Mouse (Mus musculus): ENCODE data around the gene Wfdc1. TPM values are rescaled to one million over a fixed set of nuclear protein-coding genes. Genes with fewer than 3 reads are reported as not detected.

The Wfdc1 gene
- polyA plus RNA-seq, 1 experiment from 2014 or later, result 0.24 TPM

GRCm38 (mm10) chr8:119669284-119669683, 3.1 kb downstream of the Wfdc1 start:
- Histone ChIP-seq H3K4me3 (no peak overlapping the region), H3K9me3 (no peaks in the 10 kb centered on the region), H3K4me2 (replicated peaks) (no peak overlapping the region), H3K4me1 (peaks cover 14% of the 10 kb centered on the region), H3K9ac (no peak overlapping the region), H3K36me3 (no peaks in the 10 kb centered on the region), H3K27ac (no peak overlapping the region), H3K27me3 (peaks cover 19% of the 10 kb centered on the region)
- ATAC-seq (ENCODE audit: low FRiP score, low read depth), result no peak
- WGBS, result 51% methylated on average over 12 of the region's 12 CpGs

DNA sequence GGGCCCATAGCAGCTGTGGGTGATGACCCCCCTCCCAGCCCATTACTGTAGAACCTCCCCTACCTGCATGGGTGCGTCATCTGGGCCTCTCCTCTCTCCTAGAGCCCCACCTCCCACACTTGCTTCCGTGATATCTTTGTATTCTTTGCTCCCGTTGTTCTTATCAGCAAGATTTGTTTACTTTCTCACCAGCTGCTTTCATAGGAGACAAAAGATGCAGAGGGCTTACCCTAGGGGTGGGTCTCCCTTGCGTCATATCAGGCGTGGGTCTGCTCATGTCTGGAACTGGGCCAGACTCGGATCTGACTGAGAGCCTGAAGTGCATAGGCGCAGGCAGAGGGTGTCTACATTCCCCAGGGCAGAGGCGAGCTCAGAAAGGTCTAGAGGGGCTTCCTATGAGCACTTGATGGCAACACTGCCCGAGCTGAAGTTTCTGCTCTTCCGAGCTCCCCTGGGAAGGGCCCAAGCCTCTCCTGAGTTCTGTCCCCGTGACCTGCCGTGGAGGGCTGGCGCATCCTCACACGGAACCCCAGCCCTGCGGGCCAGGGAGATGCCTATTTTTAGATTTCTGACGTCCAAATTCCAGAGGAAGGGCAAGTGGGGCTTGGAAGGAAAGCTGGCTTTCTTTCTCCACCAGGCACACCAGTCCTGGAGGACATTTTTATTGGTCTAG, 4.4 kb downstream of the Wfdc1 start:
- Histone ChIP-seq H3K9me3 (no peaks in the 10 kb centered on the region), H3K27ac (no peak overlapping the region), H3K27me3 (peaks cover 19% of the 10 kb centered on the region), H3K4me3 (no peak overlapping the region), H3K4me2 (replicated peaks) (no peak overlapping the region), H3K36me3 (no peaks in the 10 kb centered on the region), H3K4me1 (peaks cover 14% of the 10 kb centered on the region), H3K9ac (no peak overlapping the region)
- 63% methylated on average over 16 of the region's 16 CpGs for WGBS
- ATAC-seq (ENCODE audit: low FRiP score, low read depth), result no peak

- Histone ChIP-seq H3K4me3 (no peak overlapping the region), H3K9me3 (no peaks in the 10 kb centered on the region), H3K36me3 (no peaks in the 10 kb centered on the region), H3K9ac (no peak overlapping the region), H3K4me2 (replicated peaks) (no peak overlapping the region), H3K27me3 (no peaks in the 10 kb centered on the region), H3K27ac (no peak overlapping the region), H3K4me1 (peaks cover 14% of the 10 kb centered on the region)
- ATAC-seq (ENCODE audit: low FRiP score, low read depth), result no peak
- 87% methylated on average over 11 of the region's 11 CpGs for WGBS
These were observed 7.9 kb downstream of the Wfdc1 start for GRCm38 (mm10) chr8:119673976-119674555.

DNA sequence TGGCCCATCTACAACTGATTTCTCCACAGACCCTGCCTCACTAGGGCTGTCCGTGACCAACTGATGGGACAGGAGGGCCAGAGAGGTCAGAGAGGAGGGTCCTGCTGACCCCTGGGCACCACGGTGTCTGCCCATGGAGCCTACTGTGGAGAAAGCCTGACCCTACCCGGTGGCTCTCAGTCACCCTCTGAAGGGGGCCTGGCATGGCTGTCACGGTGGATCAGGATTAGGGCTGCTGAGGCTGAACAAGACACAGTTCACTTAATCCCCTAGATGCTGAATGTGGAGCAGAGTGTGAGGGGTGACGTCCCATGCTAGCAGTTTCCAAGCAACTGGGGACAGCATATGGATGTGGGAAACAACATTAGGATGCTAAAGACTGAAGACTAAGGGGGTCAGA, 9.3 kb downstream of the Wfdc1 start:
- WGBS, result 81% methylated on average over 5 of the region's 5 CpGs
- H3K4me3 ChIP-seq, result no peak overlapping the region
- no peak overlapping the region for H3K27ac ChIP-seq
- no peak overlapping the region for H3K9ac ChIP-seq
- H3K36me3 ChIP-seq, result no peaks in the 10 kb centered on the region
- H3K4me1 ChIP-seq, result peaks cover 14% of the 10 kb centered on the region
- ATAC-seq (ENCODE audit: low FRiP score, low read depth), result no peak
- H3K9me3 ChIP-seq, result no peaks in the 10 kb centered on the region
- H3K27me3 ChIP-seq, result no peaks in the 10 kb centered on the region
- no peak overlapping the region for H3K4me2 ChIP-seq (replicated peaks)

GRCm38 (mm10) chr8:119676389-119676788, 10.2 kb downstream of the Wfdc1 start:
- no peaks in the 10 kb centered on the region for H3K9me3 ChIP-seq
- H3K27me3 ChIP-seq, result no peaks in the 10 kb centered on the region
- H3K9ac ChIP-seq, result no peak overlapping the region
- ATAC-seq (ENCODE audit: low FRiP score, low read depth), result no peak
- 0 out of 2 replicates have a peak, but pooled peaks cover 8% of the 10 kb centered on the region for H3K4me1 ChIP-seq
- no peak overlapping the region for H3K27ac ChIP-seq
- WGBS, result 20% methylated on average over 8 of the region's 8 CpGs
- no peaks in the 10 kb centered on the region for H3K36me3 ChIP-seq
- H3K4me3 ChIP-seq, result no peak overlapping the region
- no peak overlapping the region for H3K4me2 ChIP-seq (replicated peaks)

DNA sequence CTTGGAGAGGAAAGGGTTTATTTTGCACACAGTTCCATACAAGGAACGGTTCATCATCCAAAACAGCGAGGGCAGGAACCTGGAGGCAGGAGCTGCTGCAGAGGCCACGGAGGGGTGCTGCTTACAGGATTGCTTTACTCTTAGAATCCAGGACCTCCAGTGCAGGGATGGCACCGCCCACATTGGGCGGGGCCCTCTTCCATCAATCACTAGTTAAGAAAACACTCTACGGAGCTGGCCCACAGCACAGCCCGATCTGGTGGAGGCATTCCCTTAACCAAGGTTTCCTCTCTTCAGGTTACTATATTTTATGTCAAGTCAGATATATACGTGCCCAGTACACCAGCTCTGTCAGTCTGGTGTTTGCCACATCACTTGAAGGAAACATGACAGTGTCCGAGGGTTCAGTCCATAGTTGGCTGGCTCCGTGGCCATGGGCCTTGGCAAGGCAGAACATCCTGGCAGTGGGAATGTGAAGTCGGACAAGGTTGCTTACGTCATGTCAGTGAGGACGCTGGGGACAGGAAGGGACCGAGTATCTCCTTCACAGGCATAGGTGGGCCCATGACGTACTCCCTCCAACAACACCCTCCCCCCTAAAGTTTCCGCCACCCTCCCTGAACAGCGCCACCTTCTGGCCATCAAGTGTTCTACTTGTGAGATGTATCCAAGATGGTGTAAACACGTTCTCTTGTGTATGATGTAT, 12.1 kb downstream of the Wfdc1 start:
- H3K9ac ChIP-seq, result no peak overlapping the region
- ATAC-seq (ENCODE audit: low FRiP score, low read depth), result peak; percentile 45; the same call in 1 of the 2 replicates
- no peak overlapping the region for H3K27ac ChIP-seq
- peak overlapping the region; percentile 19 for H3K4me3 ChIP-seq
- 0 out of 2 replicates have a peak, but pooled peaks cover 8% of the 10 kb centered on the region for H3K4me1 ChIP-seq
- 9% methylated on average over 18 of the region's 18 CpGs for WGBS
- H3K27me3 ChIP-seq, result 0 out of 2 replicates have a peak, but pooled peaks cover 2% of the 10 kb centered on the region
- no peaks in the 10 kb centered on the region for H3K36me3 ChIP-seq
- no peaks in the 10 kb centered on the region for H3K9me3 ChIP-seq
- H3K4me2 ChIP-seq (replicated peaks), result peak overlapping the region; percentile 51

DNA sequence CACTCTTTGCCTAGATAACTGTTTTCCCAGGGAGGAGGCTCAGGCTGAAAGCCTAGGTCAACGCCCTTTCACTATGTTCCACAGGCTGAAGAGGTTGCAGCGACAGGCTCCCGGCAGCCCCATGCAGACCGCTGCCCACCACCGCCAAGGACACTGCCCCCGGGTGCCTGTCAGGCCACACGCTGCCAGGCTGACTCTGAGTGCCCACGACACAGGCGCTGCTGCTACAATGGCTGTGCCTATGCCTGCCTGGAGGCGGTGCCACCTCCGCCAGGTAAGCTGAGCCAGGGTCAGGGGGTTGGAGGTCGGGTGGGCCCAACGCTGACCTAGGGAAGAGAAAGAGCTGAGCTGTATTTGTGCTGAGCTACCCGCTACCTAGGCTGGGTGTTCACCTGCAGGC, 13.0 kb downstream of the Wfdc1 start:
- H3K4me1 ChIP-seq, result 0 out of 2 replicates have a peak, but pooled peaks cover 8% of the 10 kb centered on the region
- no peaks in the 10 kb centered on the region for H3K9me3 ChIP-seq
- H3K36me3 ChIP-seq, result no peaks in the 10 kb centered on the region
- H3K4me2 ChIP-seq (replicated peaks), result no peak overlapping the region
- 70% methylated on average over 14 of the region's 14 CpGs for WGBS
- H3K9ac ChIP-seq, result no peak overlapping the region
- ATAC-seq (ENCODE audit: low FRiP score, low read depth), result no peak
- H3K4me3 ChIP-seq, result no peak overlapping the region
- H3K27me3 ChIP-seq, result 0 out of 2 replicates have a peak, but pooled peaks cover 2% of the 10 kb centered on the region
- H3K27ac ChIP-seq, result no peak overlapping the region

GRCm38 (mm10) chr8:119690602-119691001, 24.4 kb downstream of the Wfdc1 start:
- no peak for ATAC-seq (ENCODE audit: low FRiP score, low read depth)
- H3K27ac ChIP-seq, result no peak overlapping the region

GRCm38 (mm10) chr8:119691989-119692388, 25.8 kb downstream of the Wfdc1 start:
- no peak overlapping the region for H3K4me3 ChIP-seq
- no peak for ATAC-seq (ENCODE audit: low FRiP score, low read depth)
- no peaks in the 10 kb centered on the region for H3K36me3 ChIP-seq
- no peak overlapping the region for H3K4me2 ChIP-seq (replicated peaks)
- 80% methylated on average over 4 of the region's 4 CpGs for WGBS
- peaks cover 8% of the 10 kb centered on the region; the same call in 1 of the 2 replicates for H3K27me3 ChIP-seq
- no peaks in the 10 kb centered on the region for H3K9me3 ChIP-seq
- H3K4me1 ChIP-seq, result peaks cover 4% of the 10 kb centered on the region
- no peak overlapping the region for H3K9ac ChIP-seq
- H3K27ac ChIP-seq, result no peak overlapping the region

More at GRCm38 (mm10) chr8:119690602-119691001, 24.4 kb downstream of the Wfdc1 start:
- Histone ChIP-seq H3K9me3 (no peaks in the 10 kb centered on the region), H3K4me3 (no peak overlapping the region), H3K36me3 (no peaks in the 10 kb centered on the region), H3K9ac (no peak overlapping the region), H3K4me1 (no peaks in the 10 kb centered on the region), H3K4me2 (replicated peaks) (no peak overlapping the region), H3K27me3 (peaks cover 8% of the 10 kb centered on the region; the same call in 1 of the 2 replicates)
- 60% methylated on average over 6 of the region's 6 CpGs for WGBS

DNA sequence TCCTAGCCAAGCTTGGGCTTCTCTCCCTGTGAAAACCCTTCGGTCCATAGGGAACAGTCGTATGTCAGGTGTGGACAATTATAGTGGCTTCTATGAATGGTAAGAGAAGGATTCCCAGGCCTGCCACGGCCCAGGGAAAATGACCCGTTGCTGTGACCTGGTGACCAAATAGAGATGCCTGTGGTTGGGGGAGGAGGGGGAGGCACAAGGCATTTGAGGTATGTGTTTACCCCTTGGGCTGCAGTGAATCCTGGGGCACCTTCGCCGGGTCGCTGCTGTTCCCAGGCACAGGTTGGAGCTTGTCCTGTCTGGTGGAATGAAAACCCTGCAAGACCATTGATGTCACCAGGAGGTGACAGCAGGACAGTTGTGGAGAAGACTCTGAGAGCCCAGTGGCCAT, 28.5 kb downstream of the Wfdc1 start:
- Histone ChIP-seq H3K27me3 (peaks cover 35% of the 10 kb centered on the region), H3K9ac (no peak overlapping the region), H3K4me2 (replicated peaks) (no peak overlapping the region), H3K27ac (no peak overlapping the region), H3K4me1 (peaks cover 23% of the 10 kb centered on the region), H3K9me3 (no peaks in the 10 kb centered on the region), H3K4me3 (no peak overlapping the region), H3K36me3 (no peaks in the 10 kb centered on the region)
- 74% methylated on average over 7 of the region's 7 CpGs for WGBS
- ATAC-seq (ENCODE audit: low FRiP score, low read depth), result no peak

- H3K4me3 ChIP-seq, result no peak overlapping the region
- no peak overlapping the region for H3K4me2 ChIP-seq (replicated peaks)
- H3K27ac ChIP-seq, result no peak overlapping the region
- H3K9ac ChIP-seq, result no peak overlapping the region
- peaks cover 27% of the 10 kb centered on the region for H3K4me1 ChIP-seq
- peaks cover 59% of the 10 kb centered on the region for H3K27me3 ChIP-seq
- no peak for ATAC-seq (ENCODE audit: low FRiP score, low read depth)
- no peaks in the 10 kb centered on the region for H3K9me3 ChIP-seq
- H3K36me3 ChIP-seq, result no peaks in the 10 kb centered on the region
- WGBS, result 65% methylated on average over 2 of the region's 2 CpGs
These were observed 31.0 kb downstream of the Wfdc1 start for GRCm38 (mm10) chr8:119697163-119697562.

- 4% methylated on average over 12 of the region's 12 CpGs for WGBS
- H3K4me2 ChIP-seq (replicated peaks), result peak overlapping the region; percentile 51
- peaks cover 27% of the 10 kb centered on the region for H3K4me1 ChIP-seq
- H3K27me3 ChIP-seq, result peaks cover 63% of the 10 kb centered on the region
- H3K4me3 ChIP-seq, result peak overlapping the region; percentile 27; the same call in 1 of the 2 replicates
- 0 out of 2 replicates have a peak overlapping the region, but pooled peaks have one; percentile 39 for H3K9ac ChIP-seq
- H3K36me3 ChIP-seq, result no peaks in the 10 kb centered on the region
- no peaks in the 10 kb centered on the region for H3K9me3 ChIP-seq
- ATAC-seq (ENCODE audit: low FRiP score, low read depth), result no peak
- no peak overlapping the region for H3K27ac ChIP-seq
These were observed 32.8 kb downstream of the Wfdc1 start for GRCm38 (mm10) chr8:119698960-119699359.
